Mouse (Mus musculus) skeletal muscle tissue, adult 2 months (tissue): ENCODE results near the gene Fmo9.

ENCODE experiments used
- DNase-seq: peaks from one replicate; pipeline ENCODE4 v3.0.0-alpha.2; 2012; ENCODE audit warnings: low read depth, low spot score

Gene Fmo9

DNA sequence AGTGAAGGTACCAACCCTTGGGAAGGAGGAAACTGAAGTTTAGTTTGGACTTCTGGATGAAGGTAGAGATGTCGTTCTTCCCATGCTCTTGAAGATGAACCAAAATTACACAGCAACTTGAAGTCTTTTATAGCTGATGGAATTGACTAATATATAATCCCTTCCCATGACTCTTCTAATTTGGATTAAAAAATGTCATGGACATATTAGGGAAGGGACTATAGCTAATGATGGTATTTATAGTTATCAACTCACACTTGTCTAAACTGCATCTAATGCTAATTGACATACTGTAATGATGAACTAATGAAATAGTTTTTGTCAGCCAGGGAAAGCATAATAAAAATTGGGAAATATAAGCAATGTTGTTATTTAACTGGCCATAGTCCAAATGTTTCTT, at the start of gene Fmo9:
Gene Fmo9 (minus strand): TSS at position 101 of the 400 bp plus-strand sequence.
- DNase-seq: no peak

DNA sequence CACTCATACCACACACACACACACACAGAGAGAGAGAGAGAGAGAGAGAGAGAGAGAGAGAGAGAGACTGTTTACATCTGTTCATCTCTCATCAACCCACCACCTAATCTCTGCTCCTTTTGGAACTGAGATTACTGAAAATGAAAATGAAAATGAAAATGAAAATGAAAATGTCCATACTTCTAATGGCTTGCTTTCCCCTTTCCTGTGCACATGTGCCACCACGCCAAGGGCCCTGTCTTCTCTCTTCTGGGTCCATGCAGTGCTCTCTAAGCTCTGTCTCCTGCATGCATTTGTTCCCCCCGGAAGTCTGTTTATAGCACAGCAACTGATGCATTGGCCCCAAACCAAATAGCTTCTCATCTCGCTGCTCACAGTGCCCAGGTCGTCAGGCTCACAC, 49.2 kb upstream of the Fmo9 start:
- DNase-seq: no peak

DNA sequence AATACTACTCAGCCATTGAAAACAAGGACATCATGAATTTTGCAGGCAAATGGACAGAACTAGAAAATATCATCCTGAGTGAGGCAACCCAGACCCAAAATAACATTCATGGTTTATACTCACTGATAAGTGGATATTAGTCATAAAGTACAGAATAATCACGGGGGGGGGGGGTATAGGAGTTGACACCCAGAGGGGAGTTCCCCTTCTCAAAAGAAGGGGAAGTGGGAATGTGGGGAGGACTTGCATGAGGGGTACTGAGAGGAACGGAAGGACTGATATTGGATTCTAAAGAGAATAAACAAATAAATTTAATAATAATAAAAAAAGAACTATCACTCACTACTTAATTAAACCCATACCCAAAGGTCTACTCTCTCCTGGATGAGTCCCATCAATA, 48.6 kb upstream of the Fmo9 start:
- no peak for DNase-seq

DNA sequence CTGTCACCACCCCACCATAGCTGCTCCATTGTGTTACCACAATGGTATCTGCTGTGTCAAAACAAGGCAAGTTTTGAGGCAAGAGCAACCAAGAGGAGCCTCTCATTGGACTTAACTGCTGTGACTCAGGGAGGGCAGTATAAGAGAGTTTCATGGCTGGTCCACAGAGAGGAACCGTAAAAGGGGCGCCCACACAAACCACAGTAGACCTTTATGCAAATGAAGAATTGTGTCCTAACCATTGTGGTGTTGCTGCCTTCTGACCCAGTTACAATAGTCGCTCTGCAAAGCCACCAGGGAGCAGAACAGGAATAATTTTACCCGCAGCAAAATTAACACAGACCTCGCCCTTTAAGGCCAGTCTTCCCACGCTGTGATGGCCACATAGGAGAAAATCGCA, 29.2 kb upstream of the Fmo9 start:
- DNase-seq: no peak

DNA sequence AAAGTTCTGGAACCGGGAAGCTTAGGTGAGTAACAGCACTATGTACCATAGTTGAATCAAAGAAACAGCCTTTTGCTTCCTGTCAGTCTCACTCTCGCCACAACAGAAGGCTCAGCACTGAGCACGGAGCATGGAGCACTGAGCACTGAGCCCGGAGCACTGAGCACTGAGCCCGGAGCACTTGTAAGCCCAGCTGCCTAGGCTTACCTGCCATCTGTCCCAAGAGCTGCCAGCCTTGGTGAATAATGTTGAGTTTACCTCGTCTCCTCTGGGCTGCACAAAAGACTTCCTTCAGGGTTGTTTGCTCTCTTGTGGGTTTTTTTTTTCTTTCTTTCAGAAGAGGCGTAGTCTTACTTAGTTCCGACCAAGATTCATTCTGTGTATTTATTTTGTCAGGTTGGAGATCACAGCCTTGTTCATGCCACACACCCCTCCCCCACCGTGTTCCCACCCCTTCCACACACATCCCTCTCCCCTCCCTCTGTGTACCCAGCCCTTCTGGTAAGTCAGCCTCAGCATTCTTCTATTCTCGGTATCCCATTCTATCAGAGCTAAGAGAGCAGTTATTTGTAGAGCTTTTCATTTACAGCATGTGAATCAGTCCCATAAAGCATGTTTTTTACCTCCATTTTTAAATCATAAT, 20.7 kb upstream of the Fmo9 start:
- no peak for DNase-seq

DNA sequence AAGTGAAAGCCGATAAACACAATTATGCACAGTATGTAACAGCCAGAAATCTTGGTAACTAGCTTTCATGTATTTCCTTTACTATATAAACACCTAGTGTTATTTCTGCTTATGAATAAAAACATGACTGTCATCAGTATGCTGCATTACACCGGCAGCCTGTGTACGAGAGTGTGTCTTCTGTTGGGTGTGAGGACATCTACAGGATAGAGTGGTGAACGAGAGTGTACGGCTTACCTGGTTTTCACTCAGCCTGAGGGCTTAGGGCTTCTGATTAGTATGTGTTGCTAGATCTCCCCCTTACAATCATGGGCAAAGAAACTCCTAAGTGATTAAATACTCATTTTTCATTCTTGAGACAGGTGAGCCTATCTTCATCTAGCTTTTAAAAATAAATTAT, 12.4 kb downstream of the Fmo9 start:
- DNase-seq: no peak

DNA sequence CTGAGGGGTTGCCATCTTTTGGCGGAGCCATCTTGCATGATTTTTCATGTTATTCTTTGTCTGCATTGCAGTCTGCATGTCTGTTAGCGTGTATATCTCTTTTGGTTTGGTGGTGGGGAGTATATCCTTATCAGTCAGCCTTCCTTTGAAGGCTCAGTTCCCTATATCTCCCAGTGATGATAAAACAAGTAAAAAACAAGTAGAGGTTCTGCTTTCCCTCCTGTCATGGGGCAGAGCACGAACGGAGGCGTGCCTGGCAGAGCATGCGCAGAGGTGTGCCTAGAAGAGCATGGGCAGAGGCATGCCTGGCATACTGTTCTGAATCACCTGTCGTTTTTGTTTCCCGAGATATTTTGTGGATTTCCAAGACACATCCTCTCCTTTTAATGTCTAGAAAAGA, 20.8 kb downstream of the Fmo9 start:
- DNase-seq: no peak

DNA sequence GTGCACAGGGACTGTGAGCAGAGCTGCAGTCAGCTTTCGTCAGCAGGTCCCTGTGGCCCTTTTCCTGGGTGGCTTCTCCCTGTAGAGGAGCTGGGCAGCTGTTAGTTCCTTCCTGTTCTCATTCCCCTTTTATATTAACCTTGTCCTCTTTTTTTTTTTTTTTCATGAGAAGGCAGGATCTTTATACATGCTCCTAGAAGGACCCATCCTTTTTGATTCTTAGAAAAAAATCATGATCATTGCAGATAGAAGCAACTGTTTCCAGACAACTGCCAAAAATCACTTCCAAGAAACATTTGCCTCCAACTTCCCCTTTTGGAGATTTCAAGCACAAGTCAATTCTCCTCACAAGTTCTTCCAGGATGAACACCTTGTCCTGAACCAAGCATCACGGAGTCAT, 34.1 kb downstream of the Fmo9 start, which contains the start of gene Gm4847:
Gene Gm4847 (minus strand): TSS at position 101 of the 400 bp plus-strand sequence.
- no peak for DNase-seq
